Mouse (Mus musculus) embryonic fibroblast, embryonic 13.5 days (primary cell): ENCODE data around the gene Zfhx3. TPM values are rescaled to one million over a fixed set of nuclear protein-coding genes. Genes with fewer than 3 reads are reported as not detected.

ENCODE experiments used
- H3K27ac ChIP-seq: 2 replicates; pipeline ENCODE4 v1.5.1; 2012; ENCODE audit warnings: low read length, control low read depth, inconsistent platforms; ENCODE audit not compliant: insufficient read depth
- H3K4me1 ChIP-seq: 2 replicates; pipeline ENCODE4 v1.6.1; 2011; ENCODE audit warnings: low read length; ENCODE audit not compliant: control insufficient read depth, insufficient read depth
- H3K4me3 ChIP-seq: 2 replicates; pipeline ENCODE4 v1.5.1; 2011; ENCODE audit warnings: mild to moderate bottlenecking, control low read depth, low read length; ENCODE audit not compliant: insufficient read depth
- CTCF ChIP-seq: IDR thresholded peaks from 2 replicates; pipeline ENCODE4 v1.5.1; 2011; ENCODE audit warnings: mild to moderate bottlenecking, control low read depth, low read length, moderate library complexity, borderline replicate concordance; ENCODE audit not compliant: insufficient read depth
- POLR2A ChIP-seq: IDR thresholded peaks from 2 replicates; pipeline ENCODE4 v1.6.1; 2011; ENCODE audit warnings: low read depth, mild to moderate bottlenecking, control low read depth, low read length, moderate library complexity
- polyA plus RNA-seq: library from polyadenylated mRNA; stranded (reverse); fragments of >200 nt; gene quantifications from 2 replicates; pipeline ENCODE4 v1.2.4, GENCODE M21; 2011; ENCODE audit warnings: low read depth; ENCODE audit not compliant: missing spikeins, insufficient read length

The Zfhx3 gene
- polyA plus RNA-seq, 1 experiment: 30.6 TPM

GRCm38 (mm10) chr8:108609114-108609513 lies 666.7 kb downstream of the Zfhx3 start:
- no peak for TF ChIP-seq CTCF
- Histone ChIP-seq H3K4me1 (no peaks in the 10 kb centered on the region), H3K4me3 (no peak overlapping the region), H3K27ac (no peak overlapping the region)

DNA sequence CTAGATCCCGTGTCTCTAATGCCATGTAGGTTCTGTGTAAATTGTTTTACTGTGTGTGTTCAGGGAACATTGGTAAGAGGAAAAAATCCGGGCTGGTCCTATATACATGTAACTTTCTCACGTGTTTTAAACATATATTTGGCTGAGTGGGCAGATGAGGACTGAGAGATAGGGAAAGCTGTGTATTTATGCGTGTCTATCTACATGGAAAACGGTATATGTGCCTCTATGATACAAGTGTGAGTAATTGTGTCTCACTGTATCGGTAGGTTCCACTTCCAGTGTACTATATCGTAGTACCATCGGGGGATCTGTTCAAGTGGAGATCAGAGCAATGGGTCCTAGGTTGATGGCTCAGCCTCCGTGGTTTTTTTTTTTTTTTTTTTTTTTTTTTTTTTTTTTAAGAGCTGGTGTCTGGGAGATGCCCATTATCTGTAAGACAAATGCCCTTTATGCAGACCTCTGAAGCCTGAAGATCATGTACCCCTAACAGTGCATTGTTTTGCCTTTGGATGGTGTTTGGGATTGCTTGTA lies 668.8 kb downstream of the Zfhx3 start:
- no peak overlapping the region for H3K4me3 ChIP-seq
- no peaks in the 10 kb centered on the region for H3K4me1 ChIP-seq
- H3K27ac ChIP-seq: no peak overlapping the region
- TF ChIP-seq CTCF (no peak), POLR2A (no peak)

DNA sequence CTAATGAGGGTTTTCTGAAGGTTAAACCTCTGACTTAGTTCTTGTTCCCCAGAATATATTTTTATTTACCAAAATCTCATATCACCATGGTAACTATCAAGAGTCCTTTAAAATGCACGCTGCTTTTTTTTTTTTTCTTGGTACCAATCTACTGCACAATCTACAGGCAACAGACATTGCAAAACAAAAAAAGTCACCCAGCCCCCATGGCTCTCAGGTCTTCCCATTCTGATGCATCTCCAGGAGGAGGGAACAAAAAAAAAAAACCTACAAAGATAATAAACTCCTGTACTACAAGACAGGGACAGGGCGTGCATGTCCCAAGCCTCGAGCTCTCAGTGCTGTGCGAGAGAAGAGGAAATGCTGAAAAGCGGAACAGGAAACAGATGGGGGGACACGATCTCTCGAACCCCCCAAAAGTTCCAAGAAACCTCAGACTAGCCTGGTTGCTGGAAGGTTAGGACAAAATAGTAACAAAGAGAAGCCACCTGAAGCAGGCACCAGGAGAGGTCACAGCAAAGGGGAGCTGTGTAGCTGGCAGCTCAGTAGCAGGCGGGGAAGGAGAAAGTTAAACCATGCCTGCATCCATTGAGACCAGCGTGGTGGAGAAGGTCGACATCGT lies 669.5 kb downstream of the Zfhx3 start:
- Histone ChIP-seq H3K4me1 (no peaks in the 10 kb centered on the region), H3K27ac (no peak overlapping the region), H3K4me3 (no peak overlapping the region)
- TF ChIP-seq CTCF (no peak), POLR2A (no peak)

GRCm38 (mm10) chr8:108612815-108613214 lies 670.4 kb downstream of the Zfhx3 start:
- Histone ChIP-seq H3K4me1 (no peaks in the 10 kb centered on the region), H3K27ac (no peak overlapping the region), H3K4me3 (no peak overlapping the region)
- TF ChIP-seq CTCF (no peak), POLR2A (no peak)

DNA sequence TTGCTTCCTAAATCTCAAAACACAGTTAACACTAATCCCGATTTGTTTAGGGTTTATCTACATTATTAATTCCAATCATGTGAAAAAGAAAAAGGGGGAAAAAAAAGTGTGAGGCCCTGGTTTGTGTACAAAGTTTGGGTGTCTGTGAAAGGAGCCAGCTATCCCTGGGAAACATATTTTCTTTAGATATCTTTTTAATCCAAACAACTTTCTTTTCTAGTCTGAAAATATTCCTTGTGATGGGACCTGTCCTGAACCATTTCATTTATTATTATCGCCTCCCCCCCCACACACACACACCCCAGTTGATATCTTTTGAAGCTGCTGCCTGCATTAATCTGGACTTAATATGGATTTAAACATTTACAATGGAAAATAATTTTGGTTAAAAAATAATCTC lies 670.8 kb downstream of the Zfhx3 start:
- Histone ChIP-seq H3K4me1 (no peaks in the 10 kb centered on the region), H3K27ac (no peak overlapping the region), H3K4me3 (no peak overlapping the region)
- TF ChIP-seq POLR2A: no peak
- no peak for TF ChIP-seq CTCF

DNA sequence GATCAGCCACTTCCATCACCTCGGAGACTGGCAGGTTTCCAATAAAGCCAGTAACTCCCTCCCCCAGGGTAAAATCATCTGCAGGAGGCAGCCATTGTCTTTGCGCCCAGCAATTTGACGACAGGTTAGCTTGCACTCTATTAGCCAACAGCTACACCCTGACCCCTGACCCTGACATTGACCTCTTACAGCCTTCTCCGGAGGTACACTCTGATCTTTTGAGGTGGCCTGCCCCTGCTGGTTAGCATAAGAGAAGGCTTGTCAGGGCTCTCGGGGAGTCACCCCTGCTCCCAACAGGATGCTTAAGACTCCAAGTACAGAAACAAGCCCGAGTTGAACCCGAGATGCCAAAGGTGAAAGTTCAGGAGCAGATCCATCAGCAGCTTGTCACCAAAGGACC lies 678.9 kb downstream of the Zfhx3 start:
- no peak for TF ChIP-seq POLR2A
- TF ChIP-seq CTCF: no peak
- Histone ChIP-seq H3K4me1 (no peaks in the 10 kb centered on the region), H3K27ac (no peak overlapping the region), H3K4me3 (no peak overlapping the region)

GRCm38 (mm10) chr8:108623660-108624059 lies 681.2 kb downstream of the Zfhx3 start:
- H3K27ac ChIP-seq: no peak overlapping the region
- no peaks in the 10 kb centered on the region for H3K4me1 ChIP-seq
- no peak overlapping the region for H3K4me3 ChIP-seq
- TF ChIP-seq POLR2A: no peak
- TF ChIP-seq CTCF: no peak

GRCm38 (mm10) chr8:108625571-108626120 lies 683.2 kb downstream of the Zfhx3 start:
- no peak overlapping the region for H3K4me3 ChIP-seq
- H3K27ac ChIP-seq: no peak overlapping the region
- H3K4me1 ChIP-seq: no peaks in the 10 kb centered on the region
- TF ChIP-seq CTCF (no peak), POLR2A (no peak)

DNA sequence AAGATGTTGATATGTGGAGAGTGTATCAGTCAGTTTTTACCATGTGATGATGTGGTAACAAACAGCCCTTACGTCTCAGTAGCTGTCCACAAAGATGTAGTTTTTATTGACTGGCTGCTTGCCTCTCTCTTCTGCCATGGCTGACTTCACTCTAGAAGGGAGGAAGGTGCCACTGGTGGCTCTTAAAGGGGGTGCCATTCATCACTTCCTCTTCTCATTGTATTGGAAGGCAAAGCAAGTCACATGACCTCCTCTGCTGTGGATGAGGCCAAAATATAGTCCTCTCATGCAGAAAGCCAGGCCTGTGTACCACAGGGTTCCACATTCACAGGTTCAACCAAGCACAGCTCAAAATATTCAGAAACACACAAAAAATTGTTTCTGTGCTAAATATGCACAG lies 688.6 kb downstream of the Zfhx3 start:
- Histone ChIP-seq H3K4me3 (no peak overlapping the region), H3K4me1 (no peaks in the 10 kb centered on the region), H3K27ac (no peak overlapping the region)
- no peak for TF ChIP-seq POLR2A
- no peak for TF ChIP-seq CTCF

GRCm38 (mm10) chr8:108634282-108634681 lies 691.8 kb downstream of the Zfhx3 start:
- Histone ChIP-seq H3K4me1 (no peaks in the 10 kb centered on the region), H3K27ac (no peak overlapping the region), H3K4me3 (no peak overlapping the region)
- TF ChIP-seq CTCF: no peak

- no peak for TF ChIP-seq POLR2A
- TF ChIP-seq CTCF: no peak
- no peak overlapping the region for H3K27ac ChIP-seq
- H3K4me3 ChIP-seq: no peak overlapping the region
- H3K4me1 ChIP-seq: no peaks in the 10 kb centered on the region
These were observed 695.4 kb downstream of the Zfhx3 start for GRCm38 (mm10) chr8:108637887-108638286.
